Mouse (Mus musculus) embryonic fibroblast, embryonic 13.5 days (primary cell): ENCODE data around the gene E130309D02Rik.

Experiments
- CTCF ChIP-seq: IDR thresholded peaks from 2 replicates; pipeline ENCODE4 v1.5.1; 2011; ENCODE audit warnings: mild to moderate bottlenecking, control low read depth, low read length, moderate library complexity, borderline replicate concordance; ENCODE audit not compliant: insufficient read depth
- POLR2A ChIP-seq: IDR thresholded peaks from 2 replicates; pipeline ENCODE4 v1.6.1; 2011; ENCODE audit warnings: low read depth, mild to moderate bottlenecking, control low read depth, low read length, moderate library complexity

GRCm38 (mm10) chr5:143270151-143270519 is 45.0 kb downstream of the E130309D02Rik start:
- TF ChIP-seq POLR2A: no peak
- no peak for TF ChIP-seq CTCF
